Mouse (Mus musculus) liver, postnatal 0 days (tissue): ENCODE results near the gene Zfp91.

Experiments
- CTCF ChIP-seq: sonication (generic); IDR thresholded peaks from 2 replicates; pipeline ENCODE4 v1.5.1; 2016; ENCODE audit warnings: antibody characterized with exemption, low read depth
- EP300 ChIP-seq: IDR thresholded peaks from 2 replicates; pipeline ENCODE4 v1.6.1; 2016; ENCODE audit warnings: antibody characterized with exemption, low read depth, mild to moderate bottlenecking

DNA sequence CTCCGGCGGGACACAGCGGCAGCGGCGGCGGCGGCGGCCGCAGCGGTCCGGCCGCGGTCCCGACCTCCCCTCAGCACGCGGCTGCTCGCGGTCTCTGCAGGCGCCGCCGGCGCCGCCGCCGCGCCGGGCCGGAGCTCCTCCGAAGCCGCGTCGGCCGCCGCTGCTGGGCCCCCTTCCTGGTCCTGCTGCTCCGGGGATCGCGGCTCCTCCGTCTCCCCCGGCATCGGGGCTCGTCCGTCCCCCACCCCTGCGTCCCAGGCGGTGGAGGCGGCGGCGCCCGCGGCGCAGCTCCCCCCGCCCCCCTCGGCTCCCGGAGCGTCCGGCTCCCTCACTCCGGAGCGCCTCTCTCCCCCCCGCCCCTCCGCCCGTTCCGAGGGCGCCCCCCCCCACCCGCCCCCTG is 816 bp downstream of the Zfp91 start:
- no peak for TF ChIP-seq CTCF
- no peak for TF ChIP-seq EP300
